Mouse (Mus musculus) MEL (cell line): ENCODE measurements at regions not wholly inside any gene's neighbourhood (a gene's known extent, or its start where the extent isn't known, plus 50 kb on each side); places are given as distances from the start of the nearest gene placed in this dataset.

Source experiments
- DNase-seq: peaks from one replicate; pipeline ENCODE4 v3.0.0; 2011; ENCODE audit warnings: low read depth, low spot score
- H3K27ac ChIP-seq: 2 replicates; pipeline ENCODE4 v1.5.1; 2012; ENCODE audit warnings: low read depth, mild to moderate bottlenecking, control low read depth, low read length, moderate library complexity; ENCODE audit not compliant: control insufficient read depth
- H3K27me3 ChIP-seq, 2 experiments: fragments of 150-350 bp in 1 of 2; sonication (generic) in 1 of 2; 2 replicates each; pipeline ENCODE4 v1.6.1; 2012; ENCODE audit warnings: low read length in 2 of 2, mild to moderate bottlenecking in 2 of 2, improper control_type of control experiment in 1 of 2, moderate library complexity in 1 of 2; ENCODE audit not compliant: insufficient read depth in 2 of 2, control insufficient read depth in 1 of 2
- H3K36me3 ChIP-seq, 2 experiments: 2 replicates each; pipeline ENCODE4 v1.6.1; 2012 to 2014; ENCODE audit warnings: low read length in 2 of 2, improper control_type of control experiment in 1 of 2, inconsistent platforms in 1 of 2, mild to moderate bottlenecking in 1 of 2; ENCODE audit not compliant: insufficient read depth in 2 of 2, control insufficient read depth in 1 of 2
- H3K4me1 ChIP-seq, 2 experiments: fragments of 150-350 bp in 1 of 2; sonication (generic) in 1 of 2; 2 replicates each; pipeline ENCODE4 v1.6.1; 2012; ENCODE audit warnings: low read length in 2 of 2, improper control_type of control experiment in 1 of 2, mild to moderate bottlenecking in 1 of 2; ENCODE audit not compliant: insufficient read depth in 2 of 2, control insufficient read depth in 1 of 2
- H3K4me3 ChIP-seq, 2 experiments: fragments of 150-350 bp in 1 of 2; sonication (generic) in 1 of 2; 2 replicates each; pipeline ENCODE4 v1.5.1; 2012; ENCODE audit warnings: low read depth in 2 of 2, low read length in 2 of 2, mild to moderate bottlenecking in 2 of 2, moderate library complexity in 2 of 2, control low read depth in 1 of 2, improper control_type of control experiment in 1 of 2; ENCODE audit not compliant: control insufficient read depth in 1 of 2, insufficient read depth in 1 of 2
- H3K79me2 ChIP-seq: 2 replicates; pipeline ENCODE4 v1.6.1; 2012; ENCODE audit warnings: mild to moderate bottlenecking, low read length, moderate library complexity; ENCODE audit not compliant: control insufficient read depth, poor library complexity, insufficient read depth
- H3K9ac ChIP-seq: 2 replicates; pipeline ENCODE4 v1.6.1; 2012; ENCODE audit warnings: low read depth, mild to moderate bottlenecking, control low read depth, low read length, moderate library complexity; ENCODE audit not compliant: control insufficient read depth, poor library complexity, severe bottlenecking
- H3K9me3 ChIP-seq: fragments of 150-350 bp; sonication (generic); replicated peaks from 2 replicates; pipeline ENCODE4 v1.6.1; 2012; ENCODE audit warnings: mild to moderate bottlenecking, low read length, improper control_type of control experiment, moderate library complexity; ENCODE audit not compliant: insufficient read depth
- CHD1 ChIP-seq: IDR thresholded peaks from 2 replicates; pipeline ENCODE4 v1.6.1; 2012; ENCODE audit warnings: low read depth, mild to moderate bottlenecking, inconsistent platforms, low read length, improper control_type of control experiment
- CTCF ChIP-seq, 3 experiments: IDR thresholded peaks in 2 of 3; conservative IDR thresholded peaks in 1 of 3; 2 replicates each; pipeline ENCODE4 v1.5.1; 2011 to 2012; ENCODE audit warnings: low read length in 3 of 3, low read depth in 2 of 3, mild to moderate bottlenecking in 2 of 3, improper control_type of control experiment in 1 of 3, inconsistent platforms in 1 of 3, mixed read lengths in 1 of 3, moderate library complexity in 1 of 3; ENCODE audit not compliant: control insufficient read depth in 1 of 3, insufficient read depth in 1 of 3, poor library complexity in 1 of 3, severe bottlenecking in 1 of 3
- ELF1 ChIP-seq: IDR thresholded peaks from 2 replicates; pipeline ENCODE4 v1.6.1; 2014; ENCODE audit warnings: low read depth, mild to moderate bottlenecking, inconsistent platforms, low read length, improper control_type of control experiment, moderate library complexity
- GATA1 ChIP-seq: IDR thresholded peaks from 2 replicates; pipeline ENCODE4 v1.6.1; 2011; ENCODE audit warnings: low read depth, low read length, improper control_type of control experiment
- MEF2A ChIP-seq: IDR thresholded peaks from 2 replicates; pipeline ENCODE4 v1.6.1; 2014; ENCODE audit warnings: low read depth, mild to moderate bottlenecking, inconsistent platforms, low read length, improper control_type of control experiment; ENCODE audit not compliant: poor library complexity, insufficient replicate concordance, severe bottlenecking; ENCODE audit errors: extremely low read depth
- MXI1 ChIP-seq: IDR thresholded peaks from 2 replicates; pipeline ENCODE4 v1.6.1; 2011; ENCODE audit warnings: mild to moderate bottlenecking, low read depth, low read length, improper control_type of control experiment
- MYC ChIP-seq: IDR thresholded peaks from 2 replicates; pipeline ENCODE4 v1.6.1; 2011; ENCODE audit warnings: low read depth, mild to moderate bottlenecking, low read length, improper control_type of control experiment, moderate library complexity
- NRF1 ChIP-seq: IDR thresholded peaks from 2 replicates; pipeline ENCODE4 v1.6.1; 2014; ENCODE audit warnings: low read depth, mild to moderate bottlenecking, inconsistent platforms, low read length, improper control_type of control experiment, moderate library complexity; ENCODE audit not compliant: poor library complexity, insufficient read depth, severe bottlenecking
- POLR2A ChIP-seq, 2 experiments: IDR thresholded peaks; 2 replicates each; pipeline ENCODE4 v1.6.1; 2011 to 2012; ENCODE audit warnings: low read length in 2 of 2, mild to moderate bottlenecking in 2 of 2, control low read depth in 1 of 2, improper control_type of control experiment in 1 of 2, low read depth in 1 of 2, moderate library complexity in 1 of 2; ENCODE audit not compliant: control insufficient read depth in 1 of 2, insufficient read depth in 1 of 2, poor library complexity in 1 of 2
- POLR2AphosphoS2 ChIP-seq: IDR thresholded peaks from 2 replicates; pipeline ENCODE4 v1.6.1; 2011; ENCODE audit warnings: low read length, improper control_type of control experiment
- SIN3A ChIP-seq: IDR thresholded peaks from 2 replicates; pipeline ENCODE4 v1.6.1; 2012; ENCODE audit warnings: low read length, improper control_type of control experiment, inconsistent platforms
- SMC3 ChIP-seq: IDR thresholded peaks from 2 replicates; pipeline ENCODE4 v1.6.1; 2011; ENCODE audit warnings: low read depth, low read length, improper control_type of control experiment
- TBP ChIP-seq: IDR thresholded peaks from 2 replicates; pipeline ENCODE4 v1.8.0; 2011; ENCODE audit warnings: low read depth, low read length, improper control_type of control experiment
- TCF12 ChIP-seq: IDR thresholded peaks from 2 replicates; pipeline ENCODE4 v1.6.1; 2014; ENCODE audit warnings: low read depth, mild to moderate bottlenecking, inconsistent platforms, low read length, improper control_type of control experiment, moderate library complexity
- ZKSCAN1 ChIP-seq: IDR thresholded peaks from 2 replicates; pipeline ENCODE4 v1.6.1; 2012; ENCODE audit warnings: low read depth, mild to moderate bottlenecking, inconsistent platforms, low read length, improper control_type of control experiment, moderate library complexity
- ZMIZ1 ChIP-seq: IDR thresholded peaks from 2 replicates; pipeline ENCODE4 v1.6.1; 2012; ENCODE audit warnings: low read depth, mild to moderate bottlenecking, inconsistent platforms, low read length, improper control_type of control experiment, moderate library complexity

- no peak overlapping the region for H3K9ac ChIP-seq
- H3K27ac ChIP-seq = no peak overlapping the region
- no peak overlapping the region for H3K4me3 ChIP-seq
- no peaks in the 10 kb centered on the region for H3K4me1 ChIP-seq
- no peaks in the 10 kb centered on the region for H3K36me3 ChIP-seq
- peaks cover 0 to 6% of the 10 kb centered on the region in 2 experiments; a peak in 2 of 4 replicates for H3K27me3 ChIP-seq
- no peaks in the 10 kb centered on the region for H3K9me3 ChIP-seq
- no peaks in the 10 kb centered on the region for H3K79me2 ChIP-seq
- TF ChIP-seq ZMIZ1 (no peak), SIN3A (no peak)
- DNase-seq = no peak
Observed at GRCm38 (mm10) chr13:92972891-92973290, 128.3 kb downstream of the Mtx3 start.

- Histone ChIP-seq H3K36me3 (no peaks in the 10 kb centered on the region), H3K27ac (no peak overlapping the region), H3K79me2 (no peaks in the 10 kb centered on the region), H3K9me3 (no peaks in the 10 kb centered on the region), H3K4me3 (no peak overlapping the region), H3K4me1 (no peaks in the 10 kb centered on the region), H3K9ac (no peak overlapping the region), H3K27me3 (peaks cover 0 to 6% of the 10 kb centered on the region in 2 experiments; a peak in 2 of 4 replicates)
- no peak for DNase-seq
- no peak for TF ChIP-seq ZMIZ1
- TF ChIP-seq MEF2A = no peak
- TF ChIP-seq ELF1 = no peak
- TF ChIP-seq CTCF (IDR thresholded peaks at IDR 0.05 in 2 of 3, conservative IDR thresholded peaks at IDR 0.05 in 1 of 3; ENCODE audit: control insufficient read depth in 1 of 3, insufficient read depth in 1 of 3, low read depth in 2 of 3, low read length in 3 of 3, poor library complexity in 1 of 3, severe bottlenecking in 1 of 3) = no peak
- no peak for TF ChIP-seq CHD1
- TF ChIP-seq GATA1 = no peak
- TF ChIP-seq TCF12 = no peak
- no peak for TF ChIP-seq MYC
- TF ChIP-seq POLR2AphosphoS2 = no peak
- TF ChIP-seq SMC3 = no peak
- no peak for TF ChIP-seq POLR2A (IDR thresholded peaks at IDR 0.05; ENCODE audit: control insufficient read depth in 1 of 2, insufficient read depth in 1 of 2, low read depth in 1 of 2, low read length in 2 of 2, poor library complexity in 1 of 2)
- TF ChIP-seq TBP = no peak
- TF ChIP-seq MXI1 = no peak
- TF ChIP-seq NRF1 = no peak
- TF ChIP-seq ZKSCAN1 = no peak
Observed at GRCm38 (mm10) chr13:92973791-92974190, 129.2 kb downstream of the Mtx3 start.
